Mouse (Mus musculus): Measurements from ENCODE around the gene Cacna1c. TPM values are rescaled to one million over a fixed set of nuclear protein-coding genes. Genes with fewer than 3 reads are reported as not detected.

The Cacna1c gene
- polyA plus RNA-seq, 1 experiment from 2014 or later: 44.0 TPM

DNA sequence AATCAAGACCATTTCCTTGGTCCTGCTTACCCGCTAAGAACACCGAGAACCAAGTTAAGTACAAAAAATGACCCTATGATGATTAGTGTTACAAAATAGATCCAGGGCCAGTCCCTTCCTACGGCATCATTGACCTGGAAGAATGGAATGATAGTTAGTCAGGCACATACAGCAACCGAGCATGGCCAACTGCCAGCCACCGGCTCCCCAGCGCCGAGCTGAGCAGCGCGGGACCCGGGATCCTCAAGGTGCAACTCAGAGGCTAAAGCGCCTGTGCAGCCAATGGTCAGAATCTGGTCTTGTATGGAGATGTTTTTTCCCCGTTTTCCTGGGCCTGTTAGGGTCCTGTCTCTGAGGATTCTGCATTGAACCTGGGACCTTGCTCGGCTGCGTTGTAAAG, 454.4 kb downstream of the Cacna1c start:
- Histone ChIP-seq H3K27ac (ENCODE audit: low read depth, low read length) (no peak overlapping the region), H3K4me3 (ENCODE audit: low read depth, low read length) (no peak overlapping the region), H3K9me3 (replicated peaks; ENCODE audit: control insufficient read depth, low read length) (no peaks in the 10 kb centered on the region), H3K4me1 (ENCODE audit: control insufficient read depth, insufficient read depth, low read length) (no peaks in the 10 kb centered on the region), H3K36me3 (ENCODE audit: control insufficient read depth, insufficient read depth, low read length) (0 out of 2 replicates have a peak, but pooled peaks cover 2% of the 10 kb centered on the region), H3K9ac (ENCODE audit: low read depth, low read length) (no peak overlapping the region), H3K4me2 (no peak overlapping the region), H3K27me3 (ENCODE audit: control insufficient read depth, insufficient read depth, low read length) (no peaks in the 10 kb centered on the region)
- WGBS (ENCODE audit: insufficient replicate concordance): 89% methylated on average over 14 of the region's 14 CpGs
- ATAC-seq (replicated peaks; ENCODE audit: insufficient number of reproducible peaks, low FRiP score, low TSS enrichment): no peak

- Histone ChIP-seq H3K4me2 (no peak overlapping the region), H3K9me3 (replicated peaks; ENCODE audit: control insufficient read depth, low read length) (no peaks in the 10 kb centered on the region), H3K4me3 (ENCODE audit: low read depth, low read length) (no peak overlapping the region), H3K4me1 (ENCODE audit: control insufficient read depth, insufficient read depth, low read length) (no peaks in the 10 kb centered on the region), H3K9ac (ENCODE audit: low read depth, low read length) (no peak overlapping the region), H3K27me3 (ENCODE audit: control insufficient read depth, insufficient read depth, low read length) (no peaks in the 10 kb centered on the region), H3K27ac (ENCODE audit: low read depth, low read length) (no peak overlapping the region), H3K36me3 (ENCODE audit: control insufficient read depth, insufficient read depth, low read length) (0 out of 2 replicates have a peak, but pooled peaks cover 2% of the 10 kb centered on the region)
- no peak for ATAC-seq (replicated peaks; ENCODE audit: insufficient number of reproducible peaks, low FRiP score, low TSS enrichment)
- WGBS (ENCODE audit: insufficient replicate concordance): 76% methylated on average over 9 of the region's 9 CpGs
Observed at GRCm38 (mm10) chr6:118739961-118740599, 456.1 kb downstream of the Cacna1c start.

GRCm38 (mm10) chr6:118739344-118739743, 456.9 kb downstream of the Cacna1c start:
- no peak for ATAC-seq (replicated peaks; ENCODE audit: insufficient number of reproducible peaks, low FRiP score, low TSS enrichment)
- Histone ChIP-seq H3K36me3 (ENCODE audit: control insufficient read depth, insufficient read depth, low read length) (0 out of 2 replicates have a peak, but pooled peaks cover 2% of the 10 kb centered on the region), H3K9ac (ENCODE audit: low read depth, low read length) (no peak overlapping the region), H3K27ac (ENCODE audit: low read depth, low read length) (no peak overlapping the region), H3K9me3 (replicated peaks; ENCODE audit: control insufficient read depth, low read length) (no peaks in the 10 kb centered on the region), H3K27me3 (ENCODE audit: control insufficient read depth, insufficient read depth, low read length) (no peaks in the 10 kb centered on the region), H3K4me2 (no peak overlapping the region), H3K4me1 (ENCODE audit: control insufficient read depth, insufficient read depth, low read length) (no peaks in the 10 kb centered on the region), H3K4me3 (ENCODE audit: low read depth, low read length) (no peak overlapping the region)
- 59% methylated on average over 4 of the region's 4 CpGs for WGBS (ENCODE audit: insufficient replicate concordance)

GRCm38 (mm10) chr6:118738656-118739055, 457.6 kb downstream of the Cacna1c start:
- Histone ChIP-seq H3K9ac (ENCODE audit: low read depth, low read length) (no peak overlapping the region), H3K36me3 (ENCODE audit: control insufficient read depth, insufficient read depth, low read length) (0 out of 2 replicates have a peak, but pooled peaks cover 4% of the 10 kb centered on the region), H3K4me1 (ENCODE audit: control insufficient read depth, insufficient read depth, low read length) (no peaks in the 10 kb centered on the region), H3K4me2 (no peak overlapping the region), H3K27me3 (ENCODE audit: control insufficient read depth, insufficient read depth, low read length) (no peaks in the 10 kb centered on the region), H3K4me3 (ENCODE audit: low read depth, low read length) (no peak overlapping the region), H3K9me3 (replicated peaks; ENCODE audit: control insufficient read depth, low read length) (no peaks in the 10 kb centered on the region), H3K27ac (ENCODE audit: low read depth, low read length) (no peak overlapping the region)
- ATAC-seq (replicated peaks; ENCODE audit: insufficient number of reproducible peaks, low FRiP score, low TSS enrichment): no peak
- WGBS (ENCODE audit: insufficient replicate concordance): 62% methylated on average over 3 of the region's 3 CpGs

DNA sequence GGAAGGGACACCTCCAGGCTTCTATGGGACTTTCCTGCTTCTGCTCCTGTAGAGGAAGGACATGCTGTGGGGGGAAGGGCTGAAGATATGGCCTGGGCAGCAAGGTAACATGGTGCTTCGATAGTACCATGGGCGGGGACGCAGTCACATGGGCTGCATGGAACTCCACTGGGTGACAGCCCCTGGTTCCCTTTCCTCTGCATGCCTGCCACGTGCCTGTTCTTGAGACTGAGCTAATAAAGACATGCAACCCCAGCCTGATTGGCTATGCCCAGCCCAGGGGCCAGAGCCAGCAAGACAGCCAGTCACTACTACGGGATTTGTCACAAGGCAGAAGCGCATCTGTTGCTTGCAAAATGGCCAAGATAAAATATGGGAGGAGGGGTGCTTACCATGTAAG, 459.1 kb downstream of the Cacna1c start:
- 0 out of 2 replicates have a peak, but pooled peaks cover 4% of the 10 kb centered on the region for H3K36me3 ChIP-seq (ENCODE audit: control insufficient read depth, insufficient read depth, low read length)
- no peaks in the 10 kb centered on the region for H3K27me3 ChIP-seq (ENCODE audit: control insufficient read depth, insufficient read depth, low read length)
- H3K4me3 ChIP-seq (ENCODE audit: low read depth, low read length): no peak overlapping the region
- H3K4me2 ChIP-seq: no peak overlapping the region
- H3K9ac ChIP-seq (ENCODE audit: low read depth, low read length): no peak overlapping the region
- no peak for ATAC-seq (replicated peaks; ENCODE audit: insufficient number of reproducible peaks, low FRiP score, low TSS enrichment)
- no peak overlapping the region for H3K27ac ChIP-seq (ENCODE audit: low read depth, low read length)
- no peaks in the 10 kb centered on the region for H3K4me1 ChIP-seq (ENCODE audit: control insufficient read depth, insufficient read depth, low read length)
- WGBS (ENCODE audit: insufficient replicate concordance): 76% methylated on average over 6 of the region's 6 CpGs
- H3K9me3 ChIP-seq (replicated peaks; ENCODE audit: control insufficient read depth, low read length): no peaks in the 10 kb centered on the region

- no peaks in the 10 kb centered on the region for H3K9me3 ChIP-seq (replicated peaks; ENCODE audit: control insufficient read depth, low read length)
- ATAC-seq (replicated peaks; ENCODE audit: insufficient number of reproducible peaks, low FRiP score, low TSS enrichment): no peak
- H3K36me3 ChIP-seq (ENCODE audit: control insufficient read depth, insufficient read depth, low read length): 0 out of 2 replicates have a peak, but pooled peaks cover 4% of the 10 kb centered on the region
- H3K4me3 ChIP-seq (ENCODE audit: low read depth, low read length): no peak overlapping the region
- no peak overlapping the region for H3K9ac ChIP-seq (ENCODE audit: low read depth, low read length)
- H3K4me1 ChIP-seq (ENCODE audit: control insufficient read depth, insufficient read depth, low read length): no peaks in the 10 kb centered on the region
- no peaks in the 10 kb centered on the region for H3K27me3 ChIP-seq (ENCODE audit: control insufficient read depth, insufficient read depth, low read length)
- H3K27ac ChIP-seq (ENCODE audit: low read depth, low read length): no peak overlapping the region
- WGBS (ENCODE audit: insufficient replicate concordance): 72% methylated on average over 7 of the region's 7 CpGs
- H3K4me2 ChIP-seq: no peak overlapping the region
Observed at GRCm38 (mm10) chr6:118736491-118736890, 459.7 kb downstream of the Cacna1c start.

DNA sequence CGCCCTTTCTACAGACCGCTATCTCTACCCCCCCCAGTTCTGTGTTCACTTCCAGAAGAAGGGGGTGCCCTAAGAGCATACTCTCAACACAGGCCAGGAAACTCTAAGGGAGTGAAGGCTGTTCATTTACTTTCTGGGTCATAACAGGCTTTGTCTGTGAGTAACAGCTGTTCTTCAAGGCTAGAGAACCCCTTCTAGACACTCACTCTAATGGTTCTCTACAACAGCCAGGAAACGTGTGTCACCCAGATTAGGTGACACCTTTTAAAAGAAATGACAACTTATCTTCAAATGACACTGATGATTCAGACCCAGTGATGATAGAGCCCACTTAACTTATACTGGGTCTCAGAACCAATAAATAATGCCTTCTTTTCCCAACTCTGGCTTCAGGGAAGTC, 461.1 kb downstream of the Cacna1c start:
- Histone ChIP-seq H3K4me3 (ENCODE audit: low read depth, low read length) (no peak overlapping the region), H3K9ac (ENCODE audit: low read depth, low read length) (no peak overlapping the region), H3K4me1 (ENCODE audit: control insufficient read depth, insufficient read depth, low read length) (no peaks in the 10 kb centered on the region), H3K27ac (ENCODE audit: low read depth, low read length) (no peak overlapping the region), H3K4me2 (no peak overlapping the region), H3K9me3 (replicated peaks; ENCODE audit: control insufficient read depth, low read length) (no peaks in the 10 kb centered on the region), H3K36me3 (ENCODE audit: control insufficient read depth, insufficient read depth, low read length) (0 out of 2 replicates have a peak, but pooled peaks cover 7% of the 10 kb centered on the region), H3K27me3 (ENCODE audit: control insufficient read depth, insufficient read depth, low read length) (no peaks in the 10 kb centered on the region)
- WGBS (ENCODE audit: insufficient replicate concordance): 82% methylated on average over 3 of the region's 3 CpGs
- no peak for ATAC-seq (replicated peaks; ENCODE audit: insufficient number of reproducible peaks, low FRiP score, low TSS enrichment)

- H3K9ac ChIP-seq (ENCODE audit: low read depth, low read length): no peak overlapping the region
- no peaks in the 10 kb centered on the region for H3K4me1 ChIP-seq (ENCODE audit: control insufficient read depth, insufficient read depth, low read length)
- ATAC-seq (replicated peaks; ENCODE audit: insufficient number of reproducible peaks, low FRiP score, low TSS enrichment): no peak
- 0 out of 2 replicates have a peak, but pooled peaks cover 11% of the 10 kb centered on the region for H3K36me3 ChIP-seq (ENCODE audit: control insufficient read depth, insufficient read depth, low read length)
- no peaks in the 10 kb centered on the region for H3K9me3 ChIP-seq (replicated peaks; ENCODE audit: control insufficient read depth, low read length)
- H3K4me2 ChIP-seq: no peak overlapping the region
- H3K4me3 ChIP-seq (ENCODE audit: low read depth, low read length): no peak overlapping the region
- H3K27ac ChIP-seq (ENCODE audit: low read depth, low read length): no peak overlapping the region
- no peaks in the 10 kb centered on the region for H3K27me3 ChIP-seq (ENCODE audit: control insufficient read depth, insufficient read depth, low read length)
- WGBS (ENCODE audit: insufficient replicate concordance): 82% methylated on average over 3 of the region's 3 CpGs
Observed at GRCm38 (mm10) chr6:118731937-118732336, 464.3 kb downstream of the Cacna1c start.

- Histone ChIP-seq H3K36me3 (ENCODE audit: control insufficient read depth, insufficient read depth, low read length) (0 out of 2 replicates have a peak, but pooled peaks cover 2% of the 10 kb centered on the region), H3K27me3 (ENCODE audit: control insufficient read depth, insufficient read depth, low read length) (no peaks in the 10 kb centered on the region), H3K27ac (ENCODE audit: low read depth, low read length) (no peak overlapping the region), H3K4me2 (no peak overlapping the region), H3K9me3 (replicated peaks; ENCODE audit: control insufficient read depth, low read length) (no peaks in the 10 kb centered on the region), H3K4me3 (ENCODE audit: low read depth, low read length) (no peak overlapping the region), H3K4me1 (ENCODE audit: control insufficient read depth, insufficient read depth, low read length) (no peaks in the 10 kb centered on the region; the same call in 1 of the 2 replicates), H3K9ac (ENCODE audit: low read depth, low read length) (no peak overlapping the region)
- ATAC-seq (replicated peaks; ENCODE audit: insufficient number of reproducible peaks, low FRiP score, low TSS enrichment): no peak
- WGBS (ENCODE audit: insufficient replicate concordance): 61% methylated on average over 4 of the region's 4 CpGs
Observed at GRCm38 (mm10) chr6:118724908-118725307, 471.3 kb downstream of the Cacna1c start.

Measured in heart, embryonic 11.5 days (tissue).